Mouse (Mus musculus) heart, embryonic 11.5 days (tissue): ENCODE data around the gene Gprc5b. TPM values are rescaled to one million over a fixed set of nuclear protein-coding genes. Genes with fewer than 3 reads are reported as not detected.

Experiments
- ATAC-seq: fragments of 200-750 bp; cut with Nextera tagmentation; replicated peaks from 2 replicates; pipeline ENCODE4 v1.8.0; 2017; ENCODE audit warnings: moderate library complexity; ENCODE audit not compliant: insufficient number of reproducible peaks, low FRiP score, low TSS enrichment
- H3K27ac ChIP-seq: fragments of 300-500 bp; sonication (generic); 2 replicates; pipeline ENCODE4 v1.5.1; 2014; ENCODE audit warnings: mild to moderate bottlenecking, low read depth, low read length
- H3K27me3 ChIP-seq: fragments of 300-500 bp; sonication (generic); 2 replicates; pipeline ENCODE4 v1.6.1; 2014; ENCODE audit warnings: mild to moderate bottlenecking, low read length, mixed read lengths; ENCODE audit not compliant: control insufficient read depth, insufficient read depth
- H3K36me3 ChIP-seq: fragments of 300-500 bp; sonication (generic); 2 replicates; pipeline ENCODE4 v1.6.1; 2014; ENCODE audit warnings: mild to moderate bottlenecking, low read length, moderate library complexity, mixed read lengths; ENCODE audit not compliant: control insufficient read depth, insufficient read depth
- H3K4me1 ChIP-seq: fragments of 300-500 bp; sonication (generic); 2 replicates; pipeline ENCODE4 v1.6.1; 2014; ENCODE audit warnings: low read length; ENCODE audit not compliant: control insufficient read depth, insufficient read depth
- H3K4me2 ChIP-seq: fragments of 300-500 bp; sonication (generic); 2 replicates; pipeline ENCODE4 v1.6.1; 2014; ENCODE audit warnings: mild to moderate bottlenecking, moderate library complexity
- H3K4me3 ChIP-seq: fragments of 300-500 bp; sonication (generic); 2 replicates; pipeline ENCODE4 v1.5.1; 2014; ENCODE audit warnings: low read depth, low read length
- H3K9ac ChIP-seq: fragments of 300-500 bp; sonication (generic); 2 replicates; pipeline ENCODE4 v1.6.1; 2014; ENCODE audit warnings: mild to moderate bottlenecking, low read depth, low read length, moderate library complexity
- H3K9me3 ChIP-seq: fragments of 300-500 bp; sonication (generic); replicated peaks from 2 replicates; pipeline ENCODE4 v1.6.1; 2016; ENCODE audit warnings: low read length; ENCODE audit not compliant: control insufficient read depth
- WGBS: fragments of 180-500 bp; shearing (Covaris S2); extraction: QIAGEN DNeasy Blood & Tissue Kit; methylation state at CpG from one replicate; pipeline ENCODE4 v1.1.7; 2014; ENCODE audit not compliant: insufficient replicate concordance; 5-methylcytosine and 5-hydroxymethylcytosine counted together
- polyA plus RNA-seq: library from polyadenylated mRNA; unstranded; fragments of >200 nt; fragmentation: Nextera tagmentation; extraction: Ambion mirVana; gene quantifications from 2 replicates; pipeline ENCODE4 v1.2.1, GENCODE M21; 2014

The Gprc5b gene
- polyA plus RNA-seq, 1 experiment from 2014 or later: 5.7 TPM

DNA sequence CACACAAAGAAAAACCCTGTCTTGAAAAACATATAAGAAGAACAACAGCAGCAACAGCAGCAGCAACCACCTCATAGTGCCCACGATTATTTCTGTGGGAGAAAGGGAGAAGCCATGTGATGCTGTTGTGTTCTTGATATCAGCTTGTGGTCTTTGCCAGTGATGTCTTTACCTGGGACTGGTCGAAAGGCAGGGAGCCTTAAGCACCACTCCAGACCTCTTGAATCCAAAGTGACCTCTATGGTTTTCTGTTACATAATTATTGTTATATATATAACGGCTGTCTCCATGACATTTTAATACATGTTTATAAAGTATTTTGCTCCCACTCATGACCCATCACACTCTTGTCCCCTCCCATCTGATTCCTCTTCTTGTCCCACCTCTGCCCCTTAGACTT is 69.5 kb downstream of the Gprc5b start:
- Histone ChIP-seq H3K27me3 (no peaks in the 10 kb centered on the region), H3K36me3 (no peaks in the 10 kb centered on the region), H3K4me1 (peaks cover 15% of the 10 kb centered on the region), H3K4me2 (no peak overlapping the region), H3K27ac (no peak overlapping the region), H3K9me3 (no peaks in the 10 kb centered on the region), H3K9ac (no peak overlapping the region), H3K4me3 (no peak overlapping the region)
- WGBS: 77% methylated on average over 3 of the region's 3 CpGs
- ATAC-seq: no peak

DNA sequence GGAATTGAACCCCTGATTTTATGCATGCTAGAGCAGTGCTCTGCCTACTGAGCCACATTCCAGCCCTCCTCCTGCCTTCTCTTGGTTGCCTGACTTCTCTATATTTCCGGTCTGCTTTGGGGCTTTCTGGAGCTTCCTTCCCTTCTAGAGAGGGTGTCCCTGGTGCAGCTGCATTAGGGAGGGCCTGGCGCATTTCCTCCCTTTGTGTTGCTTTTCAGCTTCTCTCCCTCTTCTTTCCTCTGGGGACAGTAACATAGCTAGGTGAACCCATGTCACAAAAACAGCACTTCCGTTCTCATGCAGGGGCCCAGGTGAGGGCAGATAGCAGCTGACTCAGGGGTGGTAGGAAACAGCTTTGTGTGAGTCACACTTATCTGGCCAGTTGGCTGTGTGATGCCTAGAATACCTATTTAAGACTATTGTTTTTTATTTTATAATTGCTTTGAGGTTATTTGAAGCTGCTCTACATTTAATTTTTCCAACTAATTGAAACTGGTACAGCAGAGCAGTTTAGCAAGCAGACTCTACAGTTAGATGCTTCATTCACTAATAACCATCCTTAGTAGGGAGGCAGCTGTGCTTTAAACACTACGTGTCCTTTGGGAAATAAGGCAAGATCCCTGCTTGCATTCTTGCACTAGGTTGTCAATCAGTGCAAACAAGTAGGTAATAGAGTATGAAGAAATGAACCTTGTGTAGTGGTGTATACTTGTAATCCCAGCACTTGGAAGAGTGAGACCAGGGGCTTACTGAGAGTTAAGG is 72.4 kb downstream of the Gprc5b start:
- ATAC-seq: no peak
- 54% methylated on average over 4 of the region's 4 CpGs for WGBS
- Histone ChIP-seq H3K4me1 (no peaks in the 10 kb centered on the region), H3K4me2 (no peak overlapping the region), H3K27me3 (no peaks in the 10 kb centered on the region), H3K9me3 (no peaks in the 10 kb centered on the region), H3K4me3 (no peak overlapping the region), H3K36me3 (no peaks in the 10 kb centered on the region), H3K27ac (no peak overlapping the region), H3K9ac (no peak overlapping the region)

Other genes with a start within 250 kb of the Gprc5b start
- 1.00 and 1.2 TPM in 2 replicates for gene Iqck, start 139.5 kb downstream of the Gprc5b start, polyA plus RNA-seq
- 65.1 and 78.1 TPM in 2 replicates for gene Knop1, start 139.0 kb downstream of the Gprc5b start, polyA plus RNA-seq
- not detected in 2 replicates for gene Gpr139, start 189.4 kb upstream of the Gprc5b start, polyA plus RNA-seq